Mouse (Mus musculus): ENCODE results near the gene C8b. TPM values are rescaled to one million over a fixed set of nuclear protein-coding genes. Genes with fewer than 3 reads are reported as not detected.
A peak's percentile ranks its signal among the peaks of the same experiment; 100 is the strongest.

C8b gene
- polyA plus RNA-seq (2014; fragmentation: Nextera tagmentation; extraction: Ambion mirVana), result not detected in 2 replicates

GRCm38 (mm10) chr4:104766065-104766464 is at the start of gene C8b:
C8b (plus strand) TSS chr4:104766317.
- WGBS, result 97% methylated on average over 8 of the region's 8 CpGs
- H3K9me3 ChIP-seq (ENCODE audit: control insufficient read depth, low read length), result no peaks in the 10 kb centered on the region
- ATAC-seq (replicated peaks; ENCODE audit: low FRiP score) (no peak), DNase-seq (ENCODE audit: low spot score) (no peak)
- H3K4me2 ChIP-seq (ENCODE audit: low read depth, low read length, severe bottlenecking), result no peak within 1 kb of the TSS
- H3K4me1 ChIP-seq (replicated peaks; ENCODE audit: control insufficient read depth, insufficient read depth, low read length), result no peaks in the 10 kb centered on the region
- H3K36me3 ChIP-seq (ENCODE audit: control insufficient read depth, insufficient read depth, low read length), result no peaks in the 10 kb centered on the region
- H3K4me3 ChIP-seq (ENCODE audit: low read depth, low read length), result no peak within 1 kb of the TSS
- no peak within 1 kb of the TSS for H3K9ac ChIP-seq (ENCODE audit: low read length)
- no peak within 1 kb of the TSS for H3K27ac ChIP-seq (ENCODE audit: low read depth, low read length)
- H3K27me3 ChIP-seq (ENCODE audit: control insufficient read depth, insufficient read depth, low read length), result no peaks in the 10 kb centered on the region

GRCm38 (mm10) chr4:104716506-104716905 is 49.6 kb upstream of the C8b start:
- H3K4me1 ChIP-seq (replicated peaks; ENCODE audit: control insufficient read depth, insufficient read depth, low read length), result peaks cover 10% of the 10 kb centered on the region
- H3K36me3 ChIP-seq (ENCODE audit: control insufficient read depth, insufficient read depth, low read length), result no peaks in the 10 kb centered on the region
- DNase-seq (ENCODE audit: low spot score), result no peak
- H3K9me3 ChIP-seq (ENCODE audit: control insufficient read depth, low read length), result no peaks in the 10 kb centered on the region
- no peak overlapping the region for H3K4me3 ChIP-seq (ENCODE audit: low read depth, low read length)
- H3K9ac ChIP-seq (ENCODE audit: low read length), result no peak overlapping the region
- H3K4me2 ChIP-seq (ENCODE audit: low read depth, low read length, severe bottlenecking), result no peak overlapping the region
- WGBS, result 71% methylated on average over 1 of the region's 1 CpGs
- no peak for ATAC-seq (replicated peaks; ENCODE audit: low FRiP score)
- no peak overlapping the region for H3K27ac ChIP-seq (ENCODE audit: low read depth, low read length)
- no peaks in the 10 kb centered on the region for H3K27me3 ChIP-seq (ENCODE audit: control insufficient read depth, insufficient read depth, low read length)

GRCm38 (mm10) chr4:104718973-104719795 is 46.9 kb upstream of the C8b start:
- Histone ChIP-seq H3K4me2 (ENCODE audit: low read depth, low read length, severe bottlenecking) (no peak overlapping the region), H3K27ac (ENCODE audit: low read depth, low read length) (peak overlapping the region; percentile 32; the same call in 1 of the 2 replicates), H3K27me3 (ENCODE audit: control insufficient read depth, insufficient read depth, low read length) (no peaks in the 10 kb centered on the region), H3K4me3 (ENCODE audit: low read depth, low read length) (no peak overlapping the region), H3K4me1 (replicated peaks; ENCODE audit: control insufficient read depth, insufficient read depth, low read length) (peaks cover 11% of the 10 kb centered on the region), H3K36me3 (ENCODE audit: control insufficient read depth, insufficient read depth, low read length) (no peaks in the 10 kb centered on the region), H3K9ac (ENCODE audit: low read length) (no peak overlapping the region), H3K9me3 (ENCODE audit: control insufficient read depth, low read length) (no peaks in the 10 kb centered on the region)
- DNase-seq (ENCODE audit: low spot score) (peak; percentile 59), ATAC-seq (replicated peaks; ENCODE audit: low FRiP score) (peak; percentile 67)
- 43% methylated on average over 13 of the region's 13 CpGs for WGBS

GRCm38 (mm10) chr4:104723527-104724045 is 42.5 kb upstream of the C8b start:
- no peak overlapping the region for H3K27ac ChIP-seq (ENCODE audit: low read depth, low read length)

GRCm38 (mm10) chr4:104724258-104724657 is 41.9 kb upstream of the C8b start:
- no peak overlapping the region for H3K4me2 ChIP-seq (ENCODE audit: low read depth, low read length, severe bottlenecking)
- no peak overlapping the region for H3K4me3 ChIP-seq (ENCODE audit: low read depth, low read length)
- H3K27me3 ChIP-seq (ENCODE audit: control insufficient read depth, insufficient read depth, low read length), result no peaks in the 10 kb centered on the region
- H3K9me3 ChIP-seq (ENCODE audit: control insufficient read depth, low read length), result no peaks in the 10 kb centered on the region
- ATAC-seq (replicated peaks; ENCODE audit: low FRiP score), result no peak
- no peak overlapping the region for H3K9ac ChIP-seq (ENCODE audit: low read length)
- no peak overlapping the region for H3K27ac ChIP-seq (ENCODE audit: low read depth, low read length)
- WGBS, result 49% methylated on average over 5 of the region's 5 CpGs
- no peaks in the 10 kb centered on the region for H3K36me3 ChIP-seq (ENCODE audit: control insufficient read depth, insufficient read depth, low read length)
- no peak for DNase-seq (ENCODE audit: low spot score)
- H3K4me1 ChIP-seq (replicated peaks; ENCODE audit: control insufficient read depth, insufficient read depth, low read length), result peaks cover 2% of the 10 kb centered on the region; the same call in 1 of the 2 replicates

More at GRCm38 (mm10) chr4:104723527-104724045, 42.5 kb upstream of the C8b start:
- H3K4me3 ChIP-seq (ENCODE audit: low read depth, low read length), result no peak overlapping the region
- H3K27me3 ChIP-seq (ENCODE audit: control insufficient read depth, insufficient read depth, low read length), result no peaks in the 10 kb centered on the region
- WGBS, result 80% methylated on average over 6 of the region's 6 CpGs
- ATAC-seq (replicated peaks; ENCODE audit: low FRiP score) (no peak), DNase-seq (ENCODE audit: low spot score) (no peak)
- H3K9ac ChIP-seq (ENCODE audit: low read length), result no peak overlapping the region
- H3K9me3 ChIP-seq (ENCODE audit: control insufficient read depth, low read length), result no peaks in the 10 kb centered on the region
- no peaks in the 10 kb centered on the region for H3K36me3 ChIP-seq (ENCODE audit: control insufficient read depth, insufficient read depth, low read length)
- H3K4me2 ChIP-seq (ENCODE audit: low read depth, low read length, severe bottlenecking), result no peak overlapping the region
- H3K4me1 ChIP-seq (replicated peaks; ENCODE audit: control insufficient read depth, insufficient read depth, low read length), result peaks cover 8% of the 10 kb centered on the region

GRCm38 (mm10) chr4:104725673-104726072 is 40.4 kb upstream of the C8b start:
- WGBS, result 54% methylated on average over 3 of the region's 3 CpGs
- Histone ChIP-seq H3K9ac (ENCODE audit: low read length) (no peak overlapping the region), H3K4me1 (replicated peaks; ENCODE audit: control insufficient read depth, insufficient read depth, low read length) (peaks cover 2% of the 10 kb centered on the region; the same call in 1 of the 2 replicates), H3K27me3 (ENCODE audit: control insufficient read depth, insufficient read depth, low read length) (no peaks in the 10 kb centered on the region), H3K4me3 (ENCODE audit: low read depth, low read length) (no peak overlapping the region), H3K4me2 (ENCODE audit: low read depth, low read length, severe bottlenecking) (no peak overlapping the region), H3K27ac (ENCODE audit: low read depth, low read length) (no peak overlapping the region), H3K36me3 (ENCODE audit: control insufficient read depth, insufficient read depth, low read length) (no peaks in the 10 kb centered on the region), H3K9me3 (ENCODE audit: control insufficient read depth, low read length) (no peaks in the 10 kb centered on the region)
- ATAC-seq (replicated peaks; ENCODE audit: low FRiP score), result no peak
- no peak for DNase-seq (ENCODE audit: low spot score)

GRCm38 (mm10) chr4:104729185-104729584 is 36.9 kb upstream of the C8b start:
- Histone ChIP-seq H3K9me3 (ENCODE audit: control insufficient read depth, low read length) (no peaks in the 10 kb centered on the region), H3K4me3 (ENCODE audit: low read depth, low read length) (no peak overlapping the region), H3K4me2 (ENCODE audit: low read depth, low read length, severe bottlenecking) (no peak overlapping the region), H3K4me1 (replicated peaks; ENCODE audit: control insufficient read depth, insufficient read depth, low read length) (peaks cover under 1% of the 10 kb centered on the region; the same call in 1 of the 2 replicates), H3K27me3 (ENCODE audit: control insufficient read depth, insufficient read depth, low read length) (no peaks in the 10 kb centered on the region), H3K36me3 (ENCODE audit: control insufficient read depth, insufficient read depth, low read length) (no peaks in the 10 kb centered on the region), H3K27ac (ENCODE audit: low read depth, low read length) (no peak overlapping the region), H3K9ac (ENCODE audit: low read length) (no peak overlapping the region)
- DNase-seq (ENCODE audit: low spot score) (no peak), ATAC-seq (replicated peaks; ENCODE audit: low FRiP score) (no peak)
- WGBS, result 85% methylated on average over 8 of the region's 8 CpGs

- H3K4me1 ChIP-seq (replicated peaks; ENCODE audit: control insufficient read depth, insufficient read depth, low read length), result no peaks in the 10 kb centered on the region
- no peak for ATAC-seq (replicated peaks; ENCODE audit: low FRiP score)
- H3K27ac ChIP-seq (ENCODE audit: low read depth, low read length), result no peak overlapping the region
- H3K4me2 ChIP-seq (ENCODE audit: low read depth, low read length, severe bottlenecking), result no peak overlapping the region
- H3K9ac ChIP-seq (ENCODE audit: low read length), result no peak overlapping the region
- DNase-seq (ENCODE audit: low spot score), result no peak
- H3K9me3 ChIP-seq (ENCODE audit: control insufficient read depth, low read length), result no peaks in the 10 kb centered on the region
- no peak overlapping the region for H3K4me3 ChIP-seq (ENCODE audit: low read depth, low read length)
- H3K27me3 ChIP-seq (ENCODE audit: control insufficient read depth, insufficient read depth, low read length), result no peaks in the 10 kb centered on the region
- WGBS, result 76% methylated on average over 6 of the region's 6 CpGs
- H3K36me3 ChIP-seq (ENCODE audit: control insufficient read depth, insufficient read depth, low read length), result no peaks in the 10 kb centered on the region
Measured at GRCm38 (mm10) chr4:104746500-104746899, 19.6 kb upstream of the C8b start.
